Mouse (Mus musculus) liver (tissue): ENCODE data around the gene Nmi.
"Not testable (repeated sequence)": the region's sequence is repeated elsewhere in the genome, so short reads cannot be mapped to it uniquely, and the experiment has no call there.

ENCODE experiments used
- DNase-seq: peaks from one replicate; pipeline ENCODE4 v3.0.0-alpha.2; 2020; ENCODE audit warnings: mixed read lengths

Gene Nmi

DNA sequence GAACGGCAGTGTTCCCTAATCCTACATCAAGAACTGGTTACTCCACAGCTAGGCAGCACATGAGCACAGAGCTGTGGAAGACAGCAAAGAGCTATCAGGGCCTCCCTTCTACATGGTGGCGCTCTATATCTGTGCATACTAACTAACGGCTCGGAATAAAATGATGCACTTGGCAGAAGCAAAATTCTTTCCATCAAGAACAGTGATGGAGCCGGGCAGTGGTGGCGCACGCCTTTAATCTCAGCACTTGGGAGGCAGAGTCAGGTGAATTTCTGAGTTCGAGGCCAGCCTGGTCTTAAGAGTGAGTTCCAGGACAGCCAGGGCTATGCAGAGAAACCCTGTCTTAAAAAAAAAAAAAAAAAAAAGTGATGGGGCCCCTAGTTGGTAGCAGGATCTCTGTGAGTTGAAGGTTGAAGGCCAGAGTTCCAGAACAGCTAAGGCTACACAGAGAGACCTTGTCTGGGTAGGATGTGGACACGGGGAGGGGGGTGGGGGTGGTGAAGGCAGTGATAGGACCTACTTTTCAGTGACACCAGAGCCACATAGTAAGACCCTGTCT, at the start of gene Nmi:
TSS of gene Nmi (minus strand) at position 85 of the 559 bp plus-strand sequence.
- DNase-seq = no peak

DNA sequence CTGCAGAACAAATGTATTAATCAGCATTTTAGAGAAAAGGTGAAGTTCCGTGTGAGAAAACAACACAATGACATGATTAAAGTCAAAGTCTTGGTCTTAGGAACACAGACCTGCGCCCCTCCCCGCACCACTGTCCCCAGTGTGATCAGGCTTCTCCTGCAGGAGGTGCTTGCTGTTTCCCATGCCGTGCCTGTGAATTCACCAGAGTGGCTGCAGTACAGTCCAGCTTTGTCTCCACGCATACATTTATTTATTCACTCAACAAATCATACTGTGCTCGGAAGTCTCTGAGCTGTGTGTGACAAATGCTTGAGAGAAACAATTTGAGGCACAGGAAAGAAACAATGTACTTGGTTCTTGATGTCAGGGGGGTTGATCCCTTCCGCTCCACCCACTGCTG, 43.1 kb upstream of the Nmi start:
- DNase-seq = no peak

DNA sequence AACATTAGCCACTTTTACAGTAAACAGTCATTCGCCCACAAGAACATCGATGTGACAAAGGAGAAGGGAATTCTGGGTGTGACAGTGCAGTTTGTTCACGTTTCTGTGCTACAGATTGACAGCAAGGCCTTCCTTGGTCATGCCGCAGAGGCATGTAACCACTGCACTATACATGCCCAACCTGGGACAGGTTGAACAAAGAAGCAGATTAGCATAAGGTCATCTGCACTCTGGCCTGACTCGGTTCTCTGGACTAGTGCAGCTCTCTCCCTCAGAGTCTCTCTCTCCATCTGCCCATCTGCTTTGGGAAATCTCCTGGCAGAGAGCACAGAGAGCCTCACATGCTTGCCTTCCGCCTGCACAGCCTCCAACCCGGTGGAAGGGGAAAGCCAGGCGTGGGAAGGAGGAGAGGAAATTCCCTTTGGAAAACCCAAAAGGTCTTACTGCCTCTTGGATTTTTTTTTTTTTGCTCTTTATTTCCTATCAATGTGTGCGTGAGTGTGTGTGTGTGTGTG, 40.1 kb upstream of the Nmi start:
- DNase-seq = no peak

DNA sequence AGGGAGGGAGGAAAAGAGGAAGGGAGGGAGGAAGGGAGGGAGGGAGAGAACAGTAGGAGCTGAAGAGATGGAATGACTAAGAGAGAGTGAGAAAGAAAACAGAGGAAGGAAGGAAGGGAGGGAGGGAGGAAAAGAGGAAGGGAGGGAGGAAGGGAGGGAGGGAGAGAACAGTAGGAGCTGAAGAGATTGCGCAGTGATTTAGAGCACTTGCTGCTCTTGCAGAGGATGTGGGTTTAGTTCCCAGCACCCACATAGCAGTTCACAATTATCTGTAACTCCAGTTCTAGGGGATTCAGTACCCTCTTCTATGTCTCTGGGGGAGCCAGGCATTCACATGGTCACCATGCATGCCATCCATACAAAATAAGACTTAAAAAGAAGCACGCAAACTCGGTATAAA, 38.5 kb upstream of the Nmi start:
- not testable (repeated sequence) for DNase-seq

DNA sequence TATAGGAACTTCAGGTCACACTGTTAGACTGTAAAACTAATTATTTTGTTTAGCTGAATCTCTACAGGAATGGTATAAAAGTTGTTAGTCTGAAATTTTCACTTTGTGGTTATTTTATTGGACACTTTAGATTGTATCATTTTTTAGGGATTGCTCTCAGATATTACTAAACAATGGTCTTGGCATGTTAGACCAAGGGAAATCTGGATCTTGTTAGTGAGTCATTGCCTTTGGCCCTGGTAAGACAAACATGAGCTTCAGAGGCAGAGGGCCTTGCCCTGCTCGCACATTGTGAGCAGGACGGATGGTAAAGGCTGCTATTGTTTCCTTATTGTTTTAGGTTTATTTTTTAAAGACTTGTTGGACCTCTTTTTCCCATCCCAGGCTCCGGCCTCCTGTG, 33.1 kb upstream of the Nmi start:
- DNase-seq = no peak

DNA sequence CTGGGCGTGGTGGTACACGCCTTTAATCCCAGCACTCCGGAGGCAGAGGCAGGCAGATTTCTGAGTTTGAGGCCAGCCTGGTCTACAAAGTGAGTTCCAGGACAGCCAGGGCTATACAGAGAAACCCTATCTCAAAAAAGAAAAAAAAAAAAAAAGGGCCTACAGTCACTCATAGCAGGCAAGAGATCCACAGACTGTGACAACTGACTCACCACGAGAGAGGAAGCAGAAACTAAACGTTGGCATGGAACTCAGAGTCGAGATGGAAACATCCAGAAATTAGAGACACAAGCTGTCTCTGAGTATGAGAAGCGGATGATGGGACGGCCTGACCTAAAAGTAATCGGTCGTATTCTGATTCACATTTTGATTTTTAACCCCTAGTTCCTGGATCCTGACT, 29.0 kb upstream of the Nmi start:
- not testable (repeated sequence) for DNase-seq

DNA sequence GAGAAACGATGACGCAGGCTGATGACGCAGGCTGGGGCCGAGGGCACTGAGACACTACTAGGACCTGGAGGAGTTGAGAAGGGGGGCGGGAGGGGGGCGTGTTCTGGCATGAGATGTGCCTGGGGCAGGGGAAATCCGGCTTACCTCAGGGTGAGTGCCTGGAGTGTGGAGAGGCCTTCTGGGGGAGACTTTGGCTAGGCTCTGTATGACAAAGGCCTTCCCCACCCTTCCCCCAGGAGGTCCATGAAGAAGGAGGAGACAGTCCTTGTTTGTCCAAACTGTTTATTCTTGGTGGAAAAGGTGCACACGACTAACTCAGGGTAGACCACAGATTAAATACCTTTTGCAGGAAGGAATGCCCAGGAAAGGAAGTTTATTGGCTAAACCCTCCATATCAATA, 28.2 kb upstream of the Nmi start:
- no peak for DNase-seq

DNA sequence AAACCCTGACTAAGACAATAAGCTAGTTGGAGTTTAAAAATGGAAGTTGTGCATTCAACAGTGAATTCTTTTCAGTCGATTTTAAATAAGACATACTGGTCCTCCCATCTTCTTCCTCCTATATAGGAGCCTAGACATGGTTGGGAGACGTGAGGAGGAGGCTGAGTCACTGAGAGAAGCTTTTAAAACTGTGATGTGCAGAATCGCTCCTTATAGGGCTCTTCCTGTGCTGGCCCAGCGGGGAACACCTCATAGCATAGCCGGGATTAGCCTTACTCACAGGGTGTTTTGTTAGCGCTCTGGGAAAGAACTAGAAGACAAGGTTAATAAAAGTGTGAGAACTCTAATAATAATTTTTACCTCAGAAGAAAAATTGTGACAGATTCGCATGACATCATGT, 26.7 kb upstream of the Nmi start:
- DNase-seq = no peak

DNA sequence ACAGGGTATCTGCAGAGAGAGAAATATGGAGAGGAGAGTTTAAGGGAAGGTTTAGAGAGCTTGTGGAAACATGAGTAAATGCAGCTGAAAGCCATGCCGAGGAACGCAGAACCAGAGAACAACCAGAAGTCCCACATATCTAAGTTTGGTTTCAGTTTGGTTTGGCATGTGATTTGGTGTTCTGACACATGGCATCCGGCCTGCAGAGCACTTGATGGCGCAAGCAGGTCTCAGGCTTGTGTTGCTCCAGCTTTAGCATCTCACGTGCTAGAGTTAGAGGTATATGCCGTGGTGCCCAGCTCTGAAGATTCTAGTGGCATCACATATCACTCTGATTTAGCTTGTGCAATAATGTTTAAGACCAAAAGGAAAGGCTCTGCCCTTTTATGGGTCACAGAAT, 18.2 kb upstream of the Nmi start:
- no peak for DNase-seq

DNA sequence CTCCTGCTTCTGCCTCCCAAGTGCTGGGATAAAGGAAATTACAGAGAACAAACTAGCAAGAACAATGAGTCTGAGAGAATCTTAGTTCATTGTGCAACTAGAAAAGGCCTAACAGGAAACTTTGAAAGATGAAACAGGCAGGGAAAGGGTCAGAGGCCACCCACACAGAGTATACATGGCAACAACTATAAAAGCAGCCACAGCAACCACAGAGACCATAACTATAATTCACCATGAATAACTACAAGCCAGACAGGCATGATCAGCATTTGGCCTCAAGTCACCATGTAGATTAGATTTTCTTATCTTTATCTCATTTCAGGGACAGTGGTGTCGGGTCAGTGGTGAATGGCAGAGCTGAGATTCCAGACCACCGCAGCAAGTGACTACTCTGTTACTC, 16.3 kb upstream of the Nmi start:
- no peak for DNase-seq

DNA sequence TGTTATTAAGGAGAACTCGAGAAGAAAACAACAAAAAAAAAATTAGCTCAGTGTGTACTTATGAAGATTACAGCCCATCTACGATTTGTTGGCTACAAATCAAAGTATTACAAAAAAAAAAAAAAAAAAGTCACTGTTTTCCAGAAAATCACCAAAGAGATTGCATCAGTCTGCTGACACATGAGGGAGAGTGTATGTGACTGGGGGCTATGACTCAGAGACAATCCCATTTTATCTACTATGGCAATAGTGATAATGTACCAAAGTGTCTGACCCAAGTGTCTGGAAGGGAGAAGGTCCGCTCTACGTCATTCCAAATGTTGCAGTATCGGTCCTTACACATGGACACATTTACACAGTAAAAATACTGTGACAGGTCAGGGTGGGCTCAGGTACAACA, 13.4 kb upstream of the Nmi start:
- DNase-seq = no peak

DNA sequence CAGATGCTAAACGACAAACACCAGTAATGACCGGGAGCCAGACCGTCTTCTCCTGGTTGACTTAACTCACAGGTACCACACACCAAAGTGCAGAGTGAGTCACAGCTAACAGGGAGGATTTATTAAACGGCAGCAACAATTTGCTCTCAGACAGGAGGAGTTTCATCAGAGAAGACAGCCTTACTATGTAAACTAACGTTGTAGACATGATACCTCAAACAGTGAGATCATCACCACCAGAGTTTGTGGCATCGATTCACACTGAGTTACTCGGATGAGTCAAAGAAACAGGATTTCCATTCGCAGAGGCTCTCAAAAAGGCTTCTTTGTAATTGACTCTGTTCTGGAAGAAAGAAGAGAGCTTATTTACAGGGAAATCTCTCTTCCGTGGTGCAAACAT, 12.9 kb upstream of the Nmi start:
- DNase-seq = no peak

DNA sequence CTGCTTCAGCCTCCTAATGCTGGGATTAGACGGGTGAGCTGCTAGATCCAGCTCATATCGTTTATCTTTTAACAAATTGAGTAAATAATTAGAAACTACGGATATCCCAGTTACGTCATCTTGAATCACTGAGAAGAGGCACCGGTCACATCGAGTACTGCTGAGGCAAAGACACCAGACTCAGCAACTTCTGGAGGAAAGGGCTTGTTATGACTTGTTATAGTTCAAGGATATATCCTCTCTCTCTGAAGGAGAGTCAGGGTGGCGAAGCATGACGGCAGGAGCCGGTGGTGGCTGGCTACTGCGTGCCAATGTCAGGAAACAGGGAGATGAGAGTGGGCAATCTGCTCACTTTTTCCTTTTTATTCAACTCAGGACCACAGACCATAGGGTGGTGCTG, 11.9 kb upstream of the Nmi start:
- no peak for DNase-seq

DNA sequence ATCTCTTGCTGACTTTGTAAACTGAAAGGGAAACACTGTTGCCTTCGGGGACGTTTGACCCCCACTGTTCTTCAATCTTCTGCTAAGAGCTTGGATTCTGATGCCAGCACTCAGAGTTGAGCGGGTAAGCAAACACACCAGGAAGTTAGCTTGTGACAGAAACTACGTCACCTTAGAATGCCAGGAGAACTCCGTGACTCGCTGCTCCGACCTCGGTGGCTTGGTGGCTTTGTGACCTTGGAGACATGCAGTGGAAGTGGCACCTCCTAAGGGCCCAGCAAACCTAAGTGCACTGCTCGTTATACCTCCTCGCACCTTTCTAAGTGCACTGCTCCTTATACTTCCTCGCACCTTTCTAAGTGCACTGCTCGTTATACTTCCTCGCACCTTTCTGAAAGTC, 9.0 kb upstream of the Nmi start:
- no peak for DNase-seq

DNA sequence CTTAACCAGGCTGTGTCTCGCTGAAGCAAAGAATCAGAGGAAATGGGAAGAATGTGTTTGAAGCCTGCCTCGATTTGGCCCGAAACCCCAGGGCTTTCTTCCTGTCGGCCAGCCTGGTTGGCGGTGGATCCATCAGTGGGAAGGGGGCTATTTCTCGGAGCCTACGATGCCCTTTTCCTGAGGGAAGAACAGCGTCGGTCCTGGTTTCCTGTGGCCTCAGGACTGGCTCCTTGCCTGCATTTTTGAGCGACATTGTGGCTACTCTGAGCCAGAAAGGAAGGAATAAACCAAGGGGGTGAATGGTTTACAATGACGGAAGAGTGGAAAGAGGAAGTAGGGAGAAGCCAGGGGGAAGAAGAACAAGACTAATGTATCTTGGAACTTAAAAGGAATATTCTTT, 8.3 kb upstream of the Nmi start:
- peak; percentile 9 for DNase-seq

DNA sequence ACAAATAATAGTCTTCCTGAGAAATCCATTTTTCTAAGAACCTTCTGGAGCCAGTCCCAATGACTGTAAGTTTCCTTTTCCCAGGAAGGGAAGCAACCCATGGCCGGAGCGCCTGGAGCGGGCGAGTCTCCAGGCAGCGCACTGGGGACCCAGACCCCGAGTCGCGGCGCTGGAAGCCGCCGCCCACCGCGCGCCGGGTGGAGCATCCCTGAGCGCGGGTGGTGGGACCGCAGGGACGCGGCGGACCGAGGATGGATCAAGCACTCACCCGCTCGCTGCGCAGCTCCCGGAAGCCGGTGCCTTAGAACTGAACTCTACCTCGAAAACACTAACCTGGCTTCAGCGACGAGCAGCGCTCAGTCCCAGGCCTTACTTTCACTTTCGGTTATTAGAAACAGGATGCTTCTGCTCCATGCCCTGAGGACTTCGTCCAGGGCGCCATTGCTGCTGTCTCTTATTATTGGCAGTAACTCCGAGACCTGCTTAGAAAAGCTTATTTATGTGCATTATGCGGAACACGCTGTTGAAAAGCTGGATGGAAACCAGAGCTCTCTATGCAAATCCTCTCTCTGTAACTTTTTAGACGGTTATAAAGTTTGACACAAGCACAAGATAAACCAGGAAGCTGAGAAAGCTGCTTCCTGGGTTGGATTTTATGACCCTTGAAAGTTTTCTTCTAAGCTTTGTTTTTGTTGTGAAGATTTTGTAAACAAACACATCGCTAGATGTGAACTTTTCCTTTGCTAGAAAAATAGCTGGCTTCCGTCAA, 469 bp downstream of the Nmi start:
- peak; percentile 68 for DNase-seq

DNA sequence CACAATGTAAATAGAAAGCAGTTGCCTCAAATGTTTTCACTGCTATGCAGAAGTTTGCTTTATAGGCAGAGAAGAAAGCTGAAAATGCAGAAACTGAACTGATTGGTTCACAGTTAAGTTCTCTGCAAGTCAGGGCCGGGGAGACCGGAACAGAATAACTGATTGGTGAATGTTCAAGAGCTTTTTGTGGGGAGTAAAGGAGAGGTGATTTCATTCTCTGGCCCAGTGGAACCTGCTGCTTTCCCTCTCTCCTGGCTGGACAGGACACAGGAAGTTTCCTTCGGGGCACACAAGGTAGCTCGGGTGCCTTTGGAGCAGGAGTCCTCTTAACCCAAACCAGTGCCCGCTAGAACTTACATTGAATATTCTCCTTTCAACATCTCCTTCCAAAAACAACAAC, 1.2 kb downstream of the Nmi start:
- peak; percentile 28 for DNase-seq

DNA sequence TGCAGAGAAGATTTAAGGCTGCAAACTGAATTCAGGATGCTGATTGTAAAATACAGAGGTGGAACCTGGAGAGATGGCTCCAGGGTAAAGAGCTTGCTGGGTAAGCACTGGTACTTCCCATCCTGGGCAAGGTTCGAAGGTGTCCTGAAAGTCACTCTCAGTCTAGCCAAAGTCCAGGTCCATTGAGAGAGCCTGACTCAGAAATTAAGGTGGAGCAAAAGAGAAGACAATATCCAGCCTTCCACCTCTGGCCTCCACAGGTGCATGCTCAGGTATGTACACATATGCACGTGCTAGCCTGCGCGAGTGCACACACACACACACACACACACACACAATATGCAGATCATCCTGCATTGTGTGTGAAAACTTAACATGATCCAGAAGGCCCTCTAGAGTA, 2.4 kb downstream of the Nmi start:
- no peak for DNase-seq

DNA sequence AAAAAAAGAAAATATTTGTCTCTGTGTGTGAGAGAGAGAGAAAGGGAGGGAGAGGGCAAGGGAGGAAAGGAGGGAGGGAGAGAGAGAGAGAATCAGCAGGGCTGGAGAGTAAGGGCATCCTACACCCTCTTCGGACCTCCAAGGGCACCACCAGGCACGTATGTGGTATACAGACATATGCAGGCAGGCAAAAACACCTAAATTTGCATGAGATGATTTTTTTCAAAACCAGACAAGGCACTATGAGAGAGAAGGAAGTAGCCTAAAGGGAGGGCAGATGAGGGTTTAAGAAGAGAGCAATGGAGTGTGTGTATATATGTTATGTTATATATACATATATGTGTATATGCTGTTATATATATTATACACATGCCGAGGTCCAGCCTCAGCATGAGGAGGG, 6.0 kb downstream of the Nmi start:
- no peak for DNase-seq

DNA sequence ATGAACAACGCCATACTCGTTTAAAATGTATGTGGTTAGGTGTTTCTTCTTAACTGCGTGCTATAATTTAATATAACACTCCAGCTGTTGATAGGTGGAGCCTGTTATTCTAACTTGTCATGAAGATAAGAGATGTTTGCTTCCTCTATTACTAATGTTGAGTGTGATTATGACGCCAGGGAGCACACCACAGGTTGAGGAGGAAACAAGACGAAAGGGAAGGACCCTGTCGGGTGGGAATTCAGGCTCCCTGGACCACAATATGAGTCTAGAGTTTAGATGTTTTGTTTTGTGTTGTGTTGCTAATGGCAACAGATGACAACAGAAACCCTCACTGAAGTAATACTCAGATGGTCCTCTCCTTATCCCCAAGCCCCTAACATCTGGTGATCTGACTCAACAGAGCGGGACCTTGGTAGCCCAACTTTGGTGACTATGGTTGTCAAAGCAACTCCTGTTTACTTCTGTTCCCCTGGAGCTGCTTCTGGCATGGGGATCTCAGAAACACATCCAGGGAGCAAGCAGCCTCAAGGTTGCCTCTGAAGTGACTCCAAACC, 19.6 kb downstream of the Nmi start:
- no peak for DNase-seq

DNA sequence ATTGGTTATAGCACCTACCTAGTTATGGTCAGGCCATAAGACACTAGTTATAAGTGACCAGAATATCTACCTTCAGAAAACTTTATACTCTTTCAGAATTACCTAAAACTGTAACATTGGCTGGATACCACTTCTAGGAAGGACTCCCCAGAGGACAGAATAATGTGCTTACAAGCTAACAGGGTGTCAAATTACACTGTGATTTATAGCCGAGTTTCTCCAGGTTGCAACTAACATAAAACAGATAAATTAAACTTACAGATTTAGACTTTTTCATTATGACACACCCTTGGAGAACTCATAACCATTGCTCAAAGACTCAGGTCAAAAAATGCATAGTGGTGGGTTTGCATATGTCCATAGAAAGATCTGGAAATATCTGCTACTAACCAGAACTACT, 22.4 kb downstream of the Nmi start:
- DNase-seq = no peak

DNA sequence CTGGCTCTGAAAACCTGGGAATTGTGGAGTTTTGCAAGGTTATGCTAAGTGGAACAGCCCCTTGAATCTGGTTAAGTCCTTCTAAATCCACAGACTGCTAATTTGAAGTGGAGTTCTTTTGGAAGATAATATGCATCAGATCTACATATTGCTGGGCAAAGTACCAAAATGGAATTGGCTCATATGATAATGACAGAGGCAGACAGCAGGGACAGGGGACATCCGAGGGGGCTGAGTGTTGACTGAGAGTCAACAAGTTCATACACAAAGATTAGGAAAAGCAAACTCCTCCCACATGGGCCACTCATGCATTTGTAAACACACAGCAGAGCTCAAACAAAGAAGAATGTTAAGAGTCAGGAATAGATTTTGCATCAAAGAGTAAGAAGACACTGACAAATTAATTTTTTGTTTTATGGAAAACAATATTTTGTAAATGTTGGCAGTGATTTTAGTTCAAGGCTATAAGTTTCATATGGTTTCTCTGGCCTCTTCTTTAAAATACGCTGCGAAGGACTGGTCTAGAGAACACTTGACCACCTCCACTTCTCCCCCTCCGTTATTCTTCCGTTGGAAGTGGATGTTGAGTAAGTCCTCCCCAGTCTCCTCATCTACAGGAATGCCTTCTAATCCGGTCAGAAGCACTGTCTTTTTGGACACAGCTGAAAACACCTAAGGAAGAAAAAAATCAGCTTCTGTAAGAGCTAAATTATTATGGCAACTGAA, 25.0 kb downstream of the Nmi start:
- no peak for DNase-seq

DNA sequence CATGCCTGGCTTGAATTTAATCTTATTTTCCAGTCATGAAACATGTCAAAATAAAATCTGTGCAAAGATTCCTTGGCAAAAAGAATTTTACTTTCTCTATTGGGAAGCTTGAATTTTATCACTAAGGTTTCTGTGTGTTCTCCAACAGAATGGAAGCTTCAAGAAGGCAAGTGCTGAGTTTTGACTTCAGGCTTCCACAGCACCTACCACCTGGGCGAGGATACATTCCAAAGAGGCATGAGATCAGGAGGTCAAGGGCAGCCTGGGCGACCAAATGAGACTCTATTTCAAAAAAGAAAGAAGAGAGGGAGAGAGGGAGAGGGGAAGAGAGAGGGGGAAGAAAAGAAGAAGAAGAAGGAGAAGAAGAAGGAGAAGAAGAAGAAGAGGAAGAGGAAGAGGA, 27.5 kb downstream of the Nmi start:
- DNase-seq = no peak

DNA sequence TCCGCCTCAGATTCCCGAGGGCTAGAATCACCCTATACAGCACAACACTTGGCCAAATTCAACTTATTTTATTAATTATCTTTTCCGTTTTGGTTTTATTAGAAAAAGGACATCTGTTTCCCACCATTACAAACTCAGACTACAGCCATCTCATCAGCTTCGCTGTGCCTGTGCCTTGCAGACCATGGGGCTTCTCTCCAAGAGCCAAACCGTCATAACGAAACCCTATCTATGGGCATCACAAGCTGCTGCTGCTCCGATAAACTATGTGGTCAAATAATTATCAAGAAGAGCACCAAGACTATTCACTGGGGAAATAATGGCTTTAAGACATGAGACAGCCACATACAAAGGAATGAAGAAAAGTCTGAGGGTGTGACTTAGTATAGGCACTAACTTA, 31.5 kb downstream of the Nmi start:
- peak; percentile 40 for DNase-seq
